Mouse (Mus musculus): ENCODE measurements around the gene Mical3. TPM values are rescaled to one million over a fixed set of nuclear protein-coding genes. Genes with fewer than 3 reads are reported as not detected.
A peak's percentile ranks its signal among the peaks of the same experiment; 100 is the strongest.

The Mical3 gene
- polyA plus RNA-seq (2015; fragmentation: Nextera tagmentation; extraction: Ambion mirVana): 3.6 and 4.5 TPM in 2 replicates

DNA sequence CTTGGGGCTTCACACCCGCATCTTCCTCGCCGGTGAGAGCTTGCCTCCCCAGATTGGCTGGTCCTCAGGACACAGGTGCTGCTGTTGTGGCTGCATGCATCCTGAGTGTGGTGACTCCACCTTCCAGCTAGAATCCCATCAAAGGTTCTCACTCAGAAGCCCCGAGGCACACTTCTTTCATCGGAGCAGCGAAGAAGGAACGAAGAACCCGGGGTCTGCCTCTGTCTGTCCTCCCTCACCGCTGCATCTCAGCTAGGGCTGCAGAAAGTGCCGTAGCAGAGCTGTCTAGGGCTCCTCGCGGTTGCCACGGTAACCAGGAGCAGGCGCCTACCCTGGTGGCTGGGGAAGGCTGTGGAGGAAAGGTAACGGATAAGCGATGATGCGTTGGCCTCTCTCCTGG, at the start of gene Mical3:
Gene Mical3, minus strand, starts transcription at position 227 of the 400 bp plus-strand sequence.
- no peaks in the 10 kb centered on the region for H3K9me3 ChIP-seq (ENCODE audit: control insufficient read depth)
- peak within 1 kb of the TSS; percentile 22 for H3K4me3 ChIP-seq (ENCODE audit: low read depth, low read length)
- no peaks in the 10 kb centered on the region for H3K36me3 ChIP-seq (ENCODE audit: control insufficient read depth, insufficient read depth)
- 4% methylated on average over 17 of the region's 17 CpGs for WGBS
- H3K9ac ChIP-seq (ENCODE audit: low read depth, low read length): peak within 1 kb of the TSS; percentile 17; the same call in 1 of the 2 replicates
- ATAC-seq: no peak
- H3K4me1 ChIP-seq (replicated peaks; ENCODE audit: control insufficient read depth, insufficient read depth, low read length): no peaks in the 10 kb centered on the region
- no peak for TF ChIP-seq CTCF (IDR thresholded peaks at IDR 0.05; ENCODE audit: low read depth)
- H3K27me3 ChIP-seq (replicated peaks; ENCODE audit: control insufficient read depth, insufficient read depth, low read length): peaks cover 12% of the 10 kb centered on the region
- peak within 1 kb of the TSS; percentile 74 for H3K4me2 ChIP-seq (replicated peaks; ENCODE audit: low read depth)
- no peak within 1 kb of the TSS for H3K27ac ChIP-seq (ENCODE audit: low read depth, low read length)

DNA sequence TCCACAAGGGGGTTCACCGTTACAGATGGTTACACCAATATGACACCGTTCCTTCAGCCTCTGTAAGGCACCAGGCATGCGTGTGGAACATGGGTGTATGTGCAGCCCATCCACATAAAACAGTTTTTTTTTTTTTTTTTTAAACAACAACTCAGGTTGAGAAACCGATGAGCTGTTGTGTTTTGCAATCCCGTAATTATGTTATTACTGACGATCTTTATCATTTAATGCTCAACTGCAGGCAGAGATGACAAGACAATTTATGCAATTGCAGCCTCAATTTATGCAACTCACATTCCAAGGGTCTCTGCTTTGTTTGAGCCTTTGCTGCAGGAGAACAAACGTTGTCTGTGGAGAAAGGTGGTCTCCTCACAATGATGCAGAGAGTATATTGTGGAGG, 49.0 kb upstream of the Mical3 start:
- Histone ChIP-seq H3K9ac (ENCODE audit: low read depth, low read length) (no peak overlapping the region), H3K27ac (ENCODE audit: low read depth, low read length) (no peak overlapping the region), H3K9me3 (ENCODE audit: control insufficient read depth) (no peaks in the 10 kb centered on the region), H3K36me3 (ENCODE audit: control insufficient read depth, insufficient read depth) (no peaks in the 10 kb centered on the region), H3K4me2 (replicated peaks; ENCODE audit: low read depth) (no peak overlapping the region), H3K27me3 (replicated peaks; ENCODE audit: control insufficient read depth, insufficient read depth, low read length) (no peaks in the 10 kb centered on the region), H3K4me1 (replicated peaks; ENCODE audit: control insufficient read depth, insufficient read depth, low read length) (peaks cover 5% of the 10 kb centered on the region; the same call in 1 of the 2 replicates), H3K4me3 (ENCODE audit: low read depth, low read length) (no peak overlapping the region)
- WGBS: 54% methylated on average over 7 of the region's 7 CpGs
- ATAC-seq: no peak
- no peak for TF ChIP-seq CTCF (IDR thresholded peaks at IDR 0.05; ENCODE audit: low read depth)

- Histone ChIP-seq H3K27me3 (replicated peaks; ENCODE audit: control insufficient read depth, insufficient read depth, low read length) (no peaks in the 10 kb centered on the region), H3K36me3 (ENCODE audit: control insufficient read depth, insufficient read depth) (no peaks in the 10 kb centered on the region), H3K9me3 (ENCODE audit: control insufficient read depth) (no peaks in the 10 kb centered on the region), H3K9ac (ENCODE audit: low read depth, low read length) (no peak overlapping the region), H3K27ac (ENCODE audit: low read depth, low read length) (no peak overlapping the region), H3K4me2 (replicated peaks; ENCODE audit: low read depth) (no peak overlapping the region), H3K4me3 (ENCODE audit: low read depth, low read length) (no peak overlapping the region), H3K4me1 (replicated peaks; ENCODE audit: control insufficient read depth, insufficient read depth, low read length) (peaks cover 5% of the 10 kb centered on the region; the same call in 1 of the 2 replicates)
- no peak for ATAC-seq
- TF ChIP-seq CTCF (IDR thresholded peaks at IDR 0.05; ENCODE audit: low read depth): peak; percentile 73
- 58% methylated on average over 7 of the region's 7 CpGs for WGBS
Measured at GRCm38 (mm10) chr6:121178700-121179358, 48.0 kb upstream of the Mical3 start.

DNA sequence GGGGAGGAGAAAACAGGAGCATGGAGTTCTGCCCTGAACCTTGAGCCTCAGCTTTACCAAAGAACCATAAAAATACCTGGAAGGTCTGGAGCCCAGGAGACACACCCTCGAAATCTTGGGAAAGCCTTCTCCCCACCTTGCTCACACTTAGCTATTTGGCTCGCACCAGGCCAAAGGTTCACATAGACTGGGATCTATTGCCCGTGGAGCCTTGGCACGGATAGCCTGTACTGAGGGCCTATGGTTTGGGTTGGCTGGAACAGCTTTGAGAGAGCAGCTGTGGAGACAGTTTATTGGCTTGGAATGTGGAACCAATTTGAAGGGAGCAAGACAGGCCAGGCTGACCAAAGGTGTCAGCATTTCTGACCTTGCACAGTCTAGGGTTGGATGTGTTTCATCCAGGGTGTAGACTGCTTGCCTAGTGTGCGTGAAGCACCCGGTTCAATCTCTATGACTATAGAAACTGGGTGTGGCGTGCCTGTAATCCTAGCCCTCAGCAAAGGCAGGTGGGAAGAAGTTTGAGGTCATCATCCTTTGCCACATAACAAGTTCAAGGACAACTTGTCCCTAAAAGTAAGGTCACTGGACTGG, 46.4 kb upstream of the Mical3 start:
- Histone ChIP-seq H3K9me3 (ENCODE audit: control insufficient read depth) (no peaks in the 10 kb centered on the region), H3K4me1 (replicated peaks; ENCODE audit: control insufficient read depth, insufficient read depth, low read length) (peaks cover 5% of the 10 kb centered on the region; the same call in 1 of the 2 replicates), H3K4me2 (replicated peaks; ENCODE audit: low read depth) (no peak overlapping the region), H3K4me3 (ENCODE audit: low read depth, low read length) (no peak overlapping the region), H3K9ac (ENCODE audit: low read depth, low read length) (no peak overlapping the region), H3K27ac (ENCODE audit: low read depth, low read length) (peak overlapping the region; percentile 65), H3K36me3 (ENCODE audit: control insufficient read depth, insufficient read depth) (no peaks in the 10 kb centered on the region), H3K27me3 (replicated peaks; ENCODE audit: control insufficient read depth, insufficient read depth, low read length) (no peaks in the 10 kb centered on the region)
- TF ChIP-seq CTCF (IDR thresholded peaks at IDR 0.05; ENCODE audit: low read depth): no peak
- ATAC-seq: peak; percentile 91
- 34% methylated on average over 7 of the region's 7 CpGs for WGBS

GRCm38 (mm10) chr6:121176731-121177098, 45.9 kb upstream of the Mical3 start:
- H3K27ac ChIP-seq (ENCODE audit: low read depth, low read length): peak overlapping the region; percentile 94
- 34% methylated on average over 4 of the region's 4 CpGs for WGBS
- H3K4me1 ChIP-seq (replicated peaks; ENCODE audit: control insufficient read depth, insufficient read depth, low read length): peaks cover 5% of the 10 kb centered on the region; the same call in 1 of the 2 replicates
- no peaks in the 10 kb centered on the region for H3K36me3 ChIP-seq (ENCODE audit: control insufficient read depth, insufficient read depth)
- no peak overlapping the region for H3K4me3 ChIP-seq (ENCODE audit: low read depth, low read length)
- no peaks in the 10 kb centered on the region for H3K9me3 ChIP-seq (ENCODE audit: control insufficient read depth)
- H3K9ac ChIP-seq (ENCODE audit: low read depth, low read length): no peak overlapping the region
- H3K27me3 ChIP-seq (replicated peaks; ENCODE audit: control insufficient read depth, insufficient read depth, low read length): no peaks in the 10 kb centered on the region
- ATAC-seq: no peak
- peak overlapping the region; percentile 43 for H3K4me2 ChIP-seq (replicated peaks; ENCODE audit: low read depth)
- TF ChIP-seq CTCF (IDR thresholded peaks at IDR 0.05; ENCODE audit: low read depth): no peak

DNA sequence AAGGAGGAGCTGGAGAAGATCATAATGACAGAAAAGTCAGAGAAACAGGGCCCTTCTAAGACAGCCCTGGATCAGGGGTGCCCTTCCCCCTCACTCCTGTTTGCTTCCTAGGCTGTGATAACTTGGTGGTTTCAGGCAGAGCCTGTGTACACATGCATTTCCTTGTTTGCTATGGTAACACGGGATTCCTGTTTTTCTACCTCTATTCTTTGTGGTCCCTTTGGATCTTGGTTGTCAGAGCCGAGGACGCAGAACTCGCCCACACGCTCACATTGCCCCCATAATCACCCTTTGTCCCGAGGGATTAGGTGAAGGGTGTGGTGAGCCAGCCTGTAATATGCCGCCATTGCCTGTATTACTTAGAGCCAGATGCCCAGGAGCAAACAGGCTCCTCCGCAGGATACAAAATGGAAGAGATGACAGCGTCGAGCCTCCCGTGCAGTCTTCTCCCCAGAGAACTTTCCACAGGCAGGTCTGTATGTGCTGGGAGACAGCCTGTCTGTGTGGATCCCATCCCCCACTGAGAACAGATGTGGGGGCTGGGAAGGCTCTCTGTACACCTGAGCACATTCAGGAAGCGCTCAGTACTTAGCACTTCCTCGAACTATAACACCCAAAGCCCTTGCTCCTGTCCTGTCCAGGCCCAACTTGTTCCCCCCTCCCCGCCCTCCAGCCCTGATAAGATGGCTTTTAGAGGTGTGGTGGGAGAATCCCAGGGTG, 45.4 kb upstream of the Mical3 start:
- H3K27ac ChIP-seq (ENCODE audit: low read depth, low read length): peak overlapping the region; percentile 94
- H3K36me3 ChIP-seq (ENCODE audit: control insufficient read depth, insufficient read depth): no peaks in the 10 kb centered on the region
- no peaks in the 10 kb centered on the region for H3K9me3 ChIP-seq (ENCODE audit: control insufficient read depth)
- no peaks in the 10 kb centered on the region for H3K27me3 ChIP-seq (replicated peaks; ENCODE audit: control insufficient read depth, insufficient read depth, low read length)
- H3K4me1 ChIP-seq (replicated peaks; ENCODE audit: control insufficient read depth, insufficient read depth, low read length): peaks cover 5% of the 10 kb centered on the region; the same call in 1 of the 2 replicates
- TF ChIP-seq CTCF (IDR thresholded peaks at IDR 0.05; ENCODE audit: low read depth): no peak
- 27% methylated on average over 14 of the region's 14 CpGs for WGBS
- H3K4me2 ChIP-seq (replicated peaks; ENCODE audit: low read depth): peak overlapping the region; percentile 43
- no peak overlapping the region for H3K9ac ChIP-seq (ENCODE audit: low read depth, low read length)
- no peak overlapping the region for H3K4me3 ChIP-seq (ENCODE audit: low read depth, low read length)
- ATAC-seq: peak; percentile 55
